Mouse (Mus musculus): ENCODE measurements at regions not wholly inside any gene's neighbourhood (a gene's known extent, or its start where the extent isn't known, plus 50 kb on each side); places are given as distances from the start of the nearest gene placed in this dataset.

DNA sequence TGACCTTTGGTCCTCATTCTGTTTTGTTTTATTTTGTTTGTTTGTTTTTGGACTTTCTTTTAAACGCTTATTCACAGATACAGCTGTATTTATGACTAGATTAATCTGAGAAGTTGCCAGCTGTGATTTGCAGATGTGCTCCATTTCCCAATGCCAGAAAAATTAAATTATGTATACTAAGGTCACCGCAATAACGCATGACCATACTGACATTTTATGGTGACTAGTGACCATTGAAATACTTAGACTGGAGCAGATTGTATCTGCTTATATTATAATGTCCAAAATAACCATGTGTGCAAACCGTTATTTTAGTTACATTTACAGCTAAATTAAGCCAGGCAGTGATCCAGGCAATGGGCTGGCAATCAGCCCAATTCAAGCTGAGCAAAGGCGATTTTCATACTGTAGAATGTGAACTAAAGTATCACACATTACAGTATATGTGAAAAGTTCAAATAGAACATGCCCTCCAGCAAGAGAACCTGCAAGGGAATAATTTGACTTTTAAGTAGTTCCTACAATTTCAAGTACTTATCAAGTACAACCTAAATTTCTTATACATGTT lies 1401.0 kb upstream of the Gm7489 start:
- Histone ChIP-seq H3K9ac (ENCODE audit: low read depth, poor library complexity, severe bottlenecking) (no peak overlapping the region), H3K27ac (ENCODE audit: insufficient read depth, low read length) (no peak overlapping the region)
- TF ChIP-seq CTCF (IDR thresholded peaks at IDR 0.05; ENCODE audit: low read depth, low read length) (no peak), EP300 (IDR thresholded peaks at IDR 0.05; ENCODE audit: insufficient read depth, low read depth, low read length) (no peak), POLR2A (IDR thresholded peaks at IDR 0.05; ENCODE audit: insufficient read depth, low read length) (no peak)

DNA sequence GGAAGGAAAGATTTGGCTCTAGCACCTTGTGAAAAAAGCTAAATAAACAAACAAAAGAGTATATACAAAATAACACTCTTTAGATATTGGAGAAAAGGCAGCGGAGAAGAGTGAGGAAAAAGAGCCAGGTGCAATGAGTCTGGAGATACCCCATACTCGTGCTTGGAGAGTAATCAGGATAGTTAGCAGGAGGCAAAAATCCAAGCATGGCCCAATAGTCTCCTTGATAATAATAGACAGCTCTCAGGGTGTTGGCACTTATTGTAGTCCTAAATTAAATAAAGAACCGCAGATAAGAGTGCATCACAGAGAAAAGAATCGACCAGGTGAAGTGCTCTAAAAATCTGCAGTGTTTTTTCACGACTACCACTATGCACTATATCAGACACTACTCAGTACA lies 1400.4 kb upstream of the Gm7489 start:
- no peak overlapping the region for H3K27ac ChIP-seq (ENCODE audit: insufficient read depth, low read length)
- H3K9me3 ChIP-seq (replicated peaks; ENCODE audit: control insufficient read depth, insufficient read depth, low read length, poor library complexity, severe bottlenecking) = no peaks in the 10 kb centered on the region
- no peak overlapping the region for H3K9ac ChIP-seq (ENCODE audit: low read depth, poor library complexity, severe bottlenecking)
- no peak for TF ChIP-seq CTCF (IDR thresholded peaks at IDR 0.05; ENCODE audit: low read depth, low read length)
- no peak for TF ChIP-seq EP300 (IDR thresholded peaks at IDR 0.05; ENCODE audit: insufficient read depth, low read depth, low read length)
- no peak for TF ChIP-seq POLR2A (IDR thresholded peaks at IDR 0.05; ENCODE audit: insufficient read depth, low read length)
- H3K4me1 ChIP-seq (ENCODE audit: control insufficient read depth, insufficient read depth, low read length) = no peaks in the 10 kb centered on the region
- no peaks in the 10 kb centered on the region for H3K27me3 ChIP-seq (ENCODE audit: control insufficient read depth, insufficient read depth, low read length, poor library complexity, severe bottlenecking)
- no peaks in the 10 kb centered on the region for H3K36me3 ChIP-seq (ENCODE audit: control insufficient read depth, insufficient read depth, low read length, poor library complexity, severe bottlenecking)
- no peak overlapping the region for H3K4me3 ChIP-seq (ENCODE audit: low read depth, low read length)

More for the DNA sequence above, 1401.0 kb upstream of the Gm7489 start:
- Histone ChIP-seq H3K4me1 (ENCODE audit: control insufficient read depth, insufficient read depth, low read length) (no peaks in the 10 kb centered on the region), H3K27me3 (ENCODE audit: control insufficient read depth, insufficient read depth, low read length, poor library complexity, severe bottlenecking) (no peaks in the 10 kb centered on the region), H3K36me3 (ENCODE audit: control insufficient read depth, insufficient read depth, low read length, poor library complexity, severe bottlenecking) (no peaks in the 10 kb centered on the region), H3K4me3 (ENCODE audit: low read depth, low read length) (no peak overlapping the region), H3K9me3 (replicated peaks; ENCODE audit: control insufficient read depth, insufficient read depth, low read length, poor library complexity, severe bottlenecking) (no peaks in the 10 kb centered on the region)

DNA sequence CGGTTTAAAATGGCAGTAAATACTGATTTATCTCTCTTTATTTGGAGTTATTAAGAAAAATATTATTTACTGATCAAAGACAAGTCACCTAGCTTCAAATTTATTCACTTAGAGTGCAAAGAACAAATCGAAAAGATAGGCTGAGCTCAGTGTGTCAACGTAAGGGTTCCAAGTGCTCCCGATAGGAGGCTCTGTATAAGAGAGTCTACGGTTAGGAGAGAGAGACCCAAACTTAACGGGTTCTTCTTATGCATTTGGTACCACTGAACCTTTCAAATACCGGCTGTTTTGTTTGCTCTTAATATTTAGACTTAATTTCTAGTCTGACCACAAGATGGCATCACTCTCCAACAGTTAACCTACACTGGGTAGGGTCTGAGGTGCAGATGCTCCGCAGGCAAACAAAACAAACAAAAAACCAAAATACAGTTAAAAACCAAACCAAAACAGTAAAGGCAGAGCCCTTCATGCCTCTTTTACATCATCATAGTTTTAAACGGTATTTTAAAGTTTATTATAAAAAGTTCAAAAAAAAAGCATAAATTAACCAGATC lies 1379.4 kb upstream of the Gm7489 start:
- Histone ChIP-seq H3K9ac (ENCODE audit: low read depth, poor library complexity, severe bottlenecking) (no peak overlapping the region), H3K36me3 (ENCODE audit: control insufficient read depth, insufficient read depth, low read length, poor library complexity, severe bottlenecking) (no peaks in the 10 kb centered on the region), H3K4me1 (ENCODE audit: control insufficient read depth, insufficient read depth, low read length) (no peaks in the 10 kb centered on the region), H3K27ac (ENCODE audit: insufficient read depth, low read length) (no peak overlapping the region), H3K4me3 (ENCODE audit: low read depth, low read length) (no peak overlapping the region), H3K9me3 (replicated peaks; ENCODE audit: control insufficient read depth, insufficient read depth, low read length, poor library complexity, severe bottlenecking) (no peaks in the 10 kb centered on the region), H3K27me3 (ENCODE audit: control insufficient read depth, insufficient read depth, low read length, poor library complexity, severe bottlenecking) (no peaks in the 10 kb centered on the region)
- no peak for TF ChIP-seq EP300 (IDR thresholded peaks at IDR 0.05; ENCODE audit: insufficient read depth, low read depth, low read length)
- TF ChIP-seq CTCF (IDR thresholded peaks at IDR 0.05; ENCODE audit: low read depth, low read length) = peak; percentile 0

DNA sequence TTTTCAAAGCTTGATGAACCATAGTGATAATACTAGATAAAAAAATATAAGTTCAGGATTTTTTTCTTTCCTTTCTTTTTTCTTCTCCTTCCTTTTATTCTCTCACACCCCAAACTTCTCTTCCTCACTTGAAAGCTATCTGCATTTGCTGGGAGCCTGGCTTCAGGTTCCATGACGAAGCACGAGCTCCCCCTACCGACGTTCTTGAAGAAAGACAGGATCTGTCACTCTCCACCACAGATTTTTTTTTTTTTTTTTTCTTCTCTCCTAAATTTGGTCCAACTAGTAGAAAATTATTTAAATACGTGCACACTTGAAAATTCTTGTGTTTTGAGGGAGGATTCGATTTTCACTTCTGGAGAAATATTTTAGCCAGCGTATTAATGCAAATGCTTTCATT lies 1377.8 kb upstream of the Gm7489 start:
- H3K27me3 ChIP-seq (ENCODE audit: control insufficient read depth, insufficient read depth, low read length, poor library complexity, severe bottlenecking) = no peaks in the 10 kb centered on the region
- peak; percentile 57 for TF ChIP-seq CTCF (IDR thresholded peaks at IDR 0.05; ENCODE audit: low read depth, low read length)
- no peak for TF ChIP-seq EP300 (IDR thresholded peaks at IDR 0.05; ENCODE audit: insufficient read depth, low read depth, low read length)
- H3K4me1 ChIP-seq (ENCODE audit: control insufficient read depth, insufficient read depth, low read length) = no peaks in the 10 kb centered on the region
- H3K4me3 ChIP-seq (ENCODE audit: low read depth, low read length) = no peak overlapping the region
- no peaks in the 10 kb centered on the region for H3K36me3 ChIP-seq (ENCODE audit: control insufficient read depth, insufficient read depth, low read length, poor library complexity, severe bottlenecking)
- H3K27ac ChIP-seq (ENCODE audit: insufficient read depth, low read length) = no peak overlapping the region
- H3K9me3 ChIP-seq (replicated peaks; ENCODE audit: control insufficient read depth, insufficient read depth, low read length, poor library complexity, severe bottlenecking) = no peaks in the 10 kb centered on the region
- H3K9ac ChIP-seq (ENCODE audit: low read depth, poor library complexity, severe bottlenecking) = no peak overlapping the region

DNA sequence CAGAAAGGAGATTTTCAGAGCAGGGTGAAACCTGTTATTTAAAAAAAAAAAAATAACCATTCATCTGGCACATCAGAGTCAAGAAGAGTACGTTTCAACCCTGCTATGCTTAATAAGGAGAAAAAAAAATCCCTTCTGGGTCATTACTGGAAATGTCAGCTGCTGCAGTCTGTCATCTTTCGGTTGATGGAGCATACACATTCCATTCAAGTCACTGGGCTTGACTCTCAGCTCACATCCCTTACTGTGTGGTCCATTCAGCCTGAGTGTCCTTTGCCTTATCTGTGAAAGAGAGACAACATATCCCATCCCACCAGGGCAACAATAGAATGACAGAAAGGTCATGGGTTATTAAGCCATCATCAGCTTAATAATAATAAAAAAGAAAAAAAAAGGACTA lies 1376.1 kb upstream of the Gm7489 start:
- H3K9me3 ChIP-seq (replicated peaks; ENCODE audit: control insufficient read depth, insufficient read depth, low read length, poor library complexity, severe bottlenecking) = no peaks in the 10 kb centered on the region
- H3K36me3 ChIP-seq (ENCODE audit: control insufficient read depth, insufficient read depth, low read length, poor library complexity, severe bottlenecking) = no peaks in the 10 kb centered on the region
- H3K27me3 ChIP-seq (ENCODE audit: control insufficient read depth, insufficient read depth, low read length, poor library complexity, severe bottlenecking) = no peaks in the 10 kb centered on the region
- H3K4me3 ChIP-seq (ENCODE audit: low read depth, low read length) = no peak overlapping the region
- no peak overlapping the region for H3K9ac ChIP-seq (ENCODE audit: low read depth, poor library complexity, severe bottlenecking)
- no peaks in the 10 kb centered on the region for H3K4me1 ChIP-seq (ENCODE audit: control insufficient read depth, insufficient read depth, low read length)
- no peak overlapping the region for H3K27ac ChIP-seq (ENCODE audit: insufficient read depth, low read length)
- TF ChIP-seq EP300 (IDR thresholded peaks at IDR 0.05; ENCODE audit: insufficient read depth, low read depth, low read length) (no peak), CTCF (IDR thresholded peaks at IDR 0.05; ENCODE audit: low read depth, low read length) (no peak), POLR2A (IDR thresholded peaks at IDR 0.05; ENCODE audit: insufficient read depth, low read length) (no peak)

DNA sequence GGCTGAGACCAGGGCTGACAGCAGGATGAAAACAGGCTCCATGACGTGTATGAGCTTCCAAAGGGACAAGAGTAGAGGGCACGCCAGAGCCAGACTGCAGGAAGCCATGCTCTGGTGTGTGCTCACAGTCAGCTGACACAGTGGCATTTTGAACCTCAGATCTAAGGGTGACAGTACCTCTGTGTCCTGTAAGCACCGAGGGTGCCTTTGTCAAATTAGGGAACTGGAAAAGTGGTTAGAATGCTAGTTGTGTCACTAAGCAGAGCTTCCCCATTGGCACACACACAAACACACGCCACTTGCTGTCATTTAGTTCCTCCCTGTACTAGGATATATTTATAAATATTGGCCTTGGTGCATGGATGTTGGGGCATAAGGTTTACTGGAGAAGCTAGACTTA lies 1374.6 kb upstream of the Gm7489 start:
- H3K4me1 ChIP-seq (ENCODE audit: control insufficient read depth, insufficient read depth, low read length) = no peaks in the 10 kb centered on the region
- H3K36me3 ChIP-seq (ENCODE audit: control insufficient read depth, insufficient read depth, low read length, poor library complexity, severe bottlenecking) = no peaks in the 10 kb centered on the region
- no peaks in the 10 kb centered on the region for H3K9me3 ChIP-seq (replicated peaks; ENCODE audit: control insufficient read depth, insufficient read depth, low read length, poor library complexity, severe bottlenecking)
- H3K9ac ChIP-seq (ENCODE audit: low read depth, poor library complexity, severe bottlenecking) = no peak overlapping the region
- H3K27ac ChIP-seq (ENCODE audit: insufficient read depth, low read length) = no peak overlapping the region
- no peak overlapping the region for H3K4me3 ChIP-seq (ENCODE audit: low read depth, low read length)
- H3K27me3 ChIP-seq (ENCODE audit: control insufficient read depth, insufficient read depth, low read length, poor library complexity, severe bottlenecking) = no peaks in the 10 kb centered on the region
- TF ChIP-seq POLR2A (IDR thresholded peaks at IDR 0.05; ENCODE audit: insufficient read depth, low read length) = no peak
- TF ChIP-seq EP300 (IDR thresholded peaks at IDR 0.05; ENCODE audit: insufficient read depth, low read depth, low read length) = no peak
- no peak for TF ChIP-seq CTCF (IDR thresholded peaks at IDR 0.05; ENCODE audit: low read depth, low read length)

Measured in ES-Bruce4 (cell line).